Mouse (Mus musculus) CH12.LX (cell line): Measurements from ENCODE around the gene Il18.

Experiments used
- CTCF ChIP-seq, 2 experiments: IDR thresholded peaks in 1 of 2; conservative IDR thresholded peaks in 1 of 2; 2 replicates each; pipeline ENCODE4 v1.5.1; 2011 to 2012; ENCODE audit warnings: low read depth in 2 of 2, low read length in 2 of 2, improper control_type of control experiment in 1 of 2, inconsistent platforms in 1 of 2, mild to moderate bottlenecking in 1 of 2, moderate library complexity in 1 of 2
- POLR2A ChIP-seq: IDR thresholded peaks from 2 replicates; pipeline ENCODE4 v1.6.1; 2011; ENCODE audit warnings: low read depth, mild to moderate bottlenecking, improper control_type of control experiment, low read length

DNA sequence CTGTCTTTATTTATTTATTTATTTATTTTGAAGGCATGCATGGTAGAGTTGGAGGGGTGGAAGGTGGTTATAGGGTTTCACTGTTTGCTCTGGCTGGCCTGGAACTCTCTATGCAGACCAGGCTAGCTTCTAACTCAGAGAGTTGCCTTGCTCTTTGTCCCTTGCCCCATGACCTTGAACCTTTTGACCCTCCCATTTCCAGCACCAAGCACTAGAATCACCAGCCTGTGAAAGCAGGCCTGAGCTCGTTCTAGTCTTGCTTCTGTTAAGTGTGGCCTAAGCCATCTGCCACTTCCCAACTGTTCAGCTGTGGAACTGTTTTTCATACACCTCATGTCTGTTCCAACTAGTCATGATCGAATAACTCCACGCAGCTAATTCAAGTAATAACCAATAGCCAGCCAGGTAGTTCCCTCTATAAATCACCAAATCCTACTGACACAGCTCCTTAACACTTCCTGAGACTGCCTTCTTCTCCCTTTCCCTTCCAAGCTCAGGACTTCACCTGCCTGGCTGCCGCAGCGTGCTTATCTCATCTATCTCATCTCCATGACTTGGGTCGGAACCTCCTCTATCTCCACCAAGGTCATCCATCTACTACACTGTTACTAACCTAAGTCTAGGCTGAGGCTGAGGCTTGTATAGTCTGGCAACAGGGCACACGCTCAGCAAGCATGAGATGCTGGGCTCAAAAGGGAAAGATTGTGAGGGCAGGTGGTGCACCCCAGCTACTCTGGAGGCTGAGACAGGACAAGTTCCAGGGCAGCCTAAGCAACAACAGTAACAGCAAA is 47.6 kb downstream of the Il18 start:
- no peak for TF ChIP-seq POLR2A
- TF ChIP-seq CTCF (conservative IDR thresholded peaks at IDR 0.05 in 1 of 2, IDR thresholded peaks at IDR 0.05 in 1 of 2; ENCODE audit: low read depth in 2 of 2, low read length in 2 of 2) = no peak
